Mouse (Mus musculus) forebrain, embryonic 12.5 days (tissue): ENCODE measurements at regions not wholly inside any gene's neighbourhood (a gene's known extent, or its start where the extent isn't known, plus 50 kb on each side); places are given as distances from the start of the nearest gene placed in this dataset.

ENCODE experiments used
- ATAC-seq: fragments of 200-750 bp; cut with Nextera tagmentation; 2 replicates; pipeline ENCODE4 v1.8.0; 2017; ENCODE audit warnings: moderate TSS enrichment; ENCODE audit not compliant: low FRiP score
- H3K27ac ChIP-seq: fragments of 300-500 bp; sonication (generic); 2 replicates; pipeline ENCODE4 v1.5.1; 2016; ENCODE audit warnings: mild to moderate bottlenecking
- H3K27me3 ChIP-seq: fragments of 300-500 bp; sonication (generic); 2 replicates; pipeline ENCODE4 v1.6.1; 2016; ENCODE audit warnings: mild to moderate bottlenecking
- H3K36me3 ChIP-seq: fragments of 300-500 bp; sonication (generic); replicated peaks from 2 replicates; pipeline ENCODE4 v1.6.1; 2016; ENCODE audit warnings: mild to moderate bottlenecking
- H3K4me1 ChIP-seq: fragments of 300-500 bp; sonication (generic); 2 replicates; pipeline ENCODE4 v1.6.1; 2016
- H3K4me2 ChIP-seq: fragments of 300-500 bp; sonication (generic); 2 replicates; pipeline ENCODE4 v1.6.1; 2016; ENCODE audit warnings: mild to moderate bottlenecking, moderate library complexity
- H3K4me3 ChIP-seq: fragments of 300-500 bp; sonication (generic); replicated peaks from 2 replicates; pipeline ENCODE4 v1.5.1; 2016; ENCODE audit warnings: mild to moderate bottlenecking
- H3K9ac ChIP-seq: fragments of 300-500 bp; sonication (generic); 2 replicates; pipeline ENCODE4 v1.6.1; 2016; ENCODE audit warnings: mild to moderate bottlenecking
- H3K9me3 ChIP-seq: fragments of 300-500 bp; sonication (generic); 2 replicates; pipeline ENCODE4 v1.6.1; 2016
- WGBS: fragments of 180-500 bp; shearing (Covaris S2); methylation state at CpG from one replicate; pipeline ENCODE4 v1.1.7; 2016; 5-methylcytosine and 5-hydroxymethylcytosine counted together

DNA sequence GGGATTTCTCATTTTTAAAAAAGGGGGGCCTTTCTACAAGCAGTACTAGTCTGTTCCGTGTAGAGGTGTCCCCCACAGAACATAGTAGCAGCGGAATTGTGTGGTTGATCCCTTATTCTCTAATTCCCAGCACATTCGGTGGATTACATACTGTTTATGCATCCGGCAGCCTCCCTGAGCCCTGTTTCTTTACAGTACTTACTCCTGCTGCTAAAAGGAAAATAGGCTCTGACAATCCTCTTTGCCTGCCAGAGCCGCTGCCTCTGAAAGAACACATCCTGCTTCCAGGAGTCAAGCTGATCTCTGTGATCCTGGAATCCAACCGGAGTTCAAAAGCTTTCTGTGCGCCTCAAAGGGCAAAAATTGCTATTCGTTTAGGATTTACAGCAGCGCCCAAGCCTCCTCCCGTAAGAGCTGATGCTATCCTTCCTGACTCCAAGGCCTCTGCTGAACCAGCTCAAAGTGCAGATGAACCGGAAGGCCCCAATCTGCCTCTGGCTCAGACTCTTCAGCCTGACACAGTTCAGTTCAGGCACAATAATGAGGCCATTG is 936.6 kb downstream of the Ndufa4 start:
- 3% methylated on average over 11 of the region's 11 CpGs for WGBS
- Histone ChIP-seq H3K4me1 (peaks cover 20% of the 10 kb centered on the region), H3K36me3 (no peaks in the 10 kb centered on the region), H3K9me3 (no peaks in the 10 kb centered on the region), H3K27me3 (no peaks in the 10 kb centered on the region), H3K9ac (no peak overlapping the region), H3K27ac (peak overlapping the region; percentile 78), H3K4me3 (no peak overlapping the region), H3K4me2 (peak overlapping the region; percentile 38)
- peak; percentile 78 for ATAC-seq

DNA sequence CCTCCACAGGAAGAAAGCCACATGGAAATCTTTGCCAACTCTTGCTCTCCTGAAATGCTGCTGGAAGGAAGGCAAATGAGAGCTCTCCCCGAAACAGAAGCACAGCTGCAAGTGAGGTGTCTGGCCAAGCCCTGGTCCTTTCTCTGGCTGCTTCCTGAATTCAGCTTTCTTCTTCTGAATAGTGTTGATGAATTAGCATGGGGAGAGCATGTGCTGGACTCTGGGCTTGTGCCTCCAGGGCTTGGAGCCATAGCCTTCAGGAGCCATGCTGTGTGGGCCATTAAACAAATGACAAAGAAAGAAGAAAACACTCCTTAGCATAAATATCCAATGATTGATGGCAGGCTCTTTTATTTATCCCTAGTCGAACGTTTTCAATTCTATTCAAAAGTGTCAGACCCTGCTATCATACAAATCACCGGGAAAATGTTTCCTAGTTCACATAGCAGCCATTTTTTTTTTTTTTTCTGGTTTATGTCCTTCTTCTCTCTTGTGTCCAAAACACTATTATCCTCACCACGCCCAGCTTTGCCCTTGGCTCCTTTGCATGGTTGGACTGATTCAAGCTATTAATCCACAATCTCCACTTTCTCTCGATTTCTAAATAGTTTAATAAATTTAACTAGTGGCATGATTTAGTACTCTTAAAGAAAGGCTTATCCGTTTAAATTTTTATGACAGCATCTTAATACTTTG is 937.3 kb downstream of the Ndufa4 start:
- Histone ChIP-seq H3K4me2 (peak overlapping the region; percentile 38), H3K4me3 (no peak overlapping the region), H3K36me3 (no peaks in the 10 kb centered on the region), H3K4me1 (peaks cover 20% of the 10 kb centered on the region), H3K27me3 (no peaks in the 10 kb centered on the region), H3K27ac (peak overlapping the region; percentile 68), H3K9ac (no peak overlapping the region), H3K9me3 (no peaks in the 10 kb centered on the region)
- WGBS, result 10% methylated on average over 7 of the region's 7 CpGs
- ATAC-seq, result peak; percentile 90

DNA sequence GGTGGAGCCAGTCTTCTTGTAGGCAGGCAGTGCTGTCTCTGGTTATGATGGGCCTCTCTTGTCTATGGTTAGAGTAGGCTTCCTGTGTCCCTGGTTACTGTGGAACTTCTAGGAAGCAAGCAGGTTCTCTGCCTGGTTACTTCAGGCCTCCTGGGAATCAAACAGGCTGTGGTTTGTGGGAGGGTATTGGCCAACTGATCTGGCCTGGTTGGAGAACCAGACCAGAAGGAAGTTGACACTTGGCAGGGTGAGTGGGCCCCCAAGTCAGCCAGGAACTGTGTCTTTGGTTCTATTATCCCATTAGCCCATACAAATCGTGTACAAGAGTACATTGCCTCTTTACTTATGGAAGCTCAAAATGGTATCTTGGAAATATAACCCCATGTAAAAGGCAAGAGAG is 963.8 kb downstream of the Ndufa4 start:
- Histone ChIP-seq H3K9me3 (no peaks in the 10 kb centered on the region), H3K4me1 (no peaks in the 10 kb centered on the region), H3K27ac (no peak overlapping the region), H3K27me3 (no peaks in the 10 kb centered on the region), H3K4me3 (no peak overlapping the region), H3K4me2 (no peak overlapping the region), H3K36me3 (no peaks in the 10 kb centered on the region), H3K9ac (no peak overlapping the region)
- ATAC-seq, result no peak
- WGBS, result 75% methylated on average over 1 of the region's 1 CpGs

DNA sequence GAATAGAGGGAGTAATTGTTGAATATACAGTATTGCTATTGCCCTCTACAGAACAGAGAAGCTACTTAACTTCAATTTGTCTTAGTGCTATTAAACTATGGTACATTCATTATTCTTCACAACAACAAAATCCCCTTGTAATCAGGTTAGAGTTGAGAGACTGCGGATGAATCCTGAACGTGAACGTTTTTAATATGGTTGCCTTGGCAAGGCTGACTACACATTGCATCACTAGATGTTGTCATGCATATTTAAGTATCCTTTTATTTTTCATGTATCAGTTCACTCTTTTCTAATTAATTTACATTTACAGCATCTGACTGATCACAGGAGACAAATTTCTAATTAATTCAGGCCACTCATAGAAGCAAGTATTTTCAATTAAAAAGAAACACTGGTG is 965.8 kb downstream of the Ndufa4 start:
- H3K4me2 ChIP-seq, result no peak overlapping the region
- H3K9me3 ChIP-seq, result no peaks in the 10 kb centered on the region
- H3K4me1 ChIP-seq, result no peaks in the 10 kb centered on the region
- ATAC-seq, result 0 out of 2 replicates have a peak, but pooled peaks have one; percentile 55
- H3K9ac ChIP-seq, result no peak overlapping the region
- H3K27me3 ChIP-seq, result no peaks in the 10 kb centered on the region
- no peak overlapping the region for H3K4me3 ChIP-seq
- no peaks in the 10 kb centered on the region for H3K36me3 ChIP-seq
- H3K27ac ChIP-seq, result no peak overlapping the region
- 70% methylated on average over 3 of the region's 3 CpGs for WGBS
